Mouse (Mus musculus) intestine, embryonic 14.5 days (tissue): ENCODE measurements around the gene Fkbpl. TPM values are rescaled to one million over a fixed set of nuclear protein-coding genes. Genes with fewer than 3 reads are reported as not detected.

ENCODE experiments used
- ATAC-seq: fragments of 200-750 bp; cut with Nextera tagmentation; replicated peaks from 2 replicates; pipeline ENCODE4 v1.8.0; 2017; ENCODE audit warnings: low read depth, moderate number of reproducible peaks, moderate TSS enrichment, moderate library complexity; ENCODE audit not compliant: low FRiP score, low TSS enrichment
- DNase-seq: peaks from one replicate; pipeline ENCODE4 v3.0.0-alpha.2; 2018; ENCODE audit warnings: low spot score
- H3K27ac ChIP-seq: fragments of 300-500 bp; sonication (generic); 2 replicates; pipeline ENCODE4 v1.5.1; 2014; ENCODE audit warnings: low read depth, mild to moderate bottlenecking, control low read depth
- H3K27me3 ChIP-seq: fragments of 300-500 bp; sonication (generic); replicated peaks from 2 replicates; pipeline ENCODE4 v1.6.1; 2014; ENCODE audit warnings: low read length, control low read depth; ENCODE audit not compliant: control insufficient read depth, insufficient read depth
- H3K36me3 ChIP-seq: fragments of 300-500 bp; sonication (generic); 2 replicates; pipeline ENCODE4 v1.6.1; 2014; ENCODE audit warnings: low read length, control low read depth; ENCODE audit not compliant: control insufficient read depth, insufficient read depth
- H3K4me1 ChIP-seq: fragments of 300-500 bp; sonication (generic); replicated peaks from 2 replicates; pipeline ENCODE4 v1.6.1; 2014; ENCODE audit warnings: low read length, control low read depth, mixed read lengths; ENCODE audit not compliant: control insufficient read depth, insufficient read depth
- H3K4me2 ChIP-seq: fragments of 300-500 bp; sonication (generic); 2 replicates; pipeline ENCODE4 v1.6.1; 2014; ENCODE audit warnings: low read length
- H3K4me3 ChIP-seq: fragments of 300-500 bp; sonication (generic); 2 replicates; pipeline ENCODE4 v1.5.1; 2014; ENCODE audit warnings: low read depth, low read length, control low read depth, mixed read lengths
- H3K9ac ChIP-seq: fragments of 300-500 bp; sonication (generic); 2 replicates; pipeline ENCODE4 v1.6.1; 2014; ENCODE audit warnings: mild to moderate bottlenecking, low read length
- H3K9me3 ChIP-seq: fragments of 300-500 bp; sonication (generic); 2 replicates; pipeline ENCODE4 v1.6.1; 2016; ENCODE audit warnings: low read length, control low read depth; ENCODE audit not compliant: control insufficient read depth
- WGBS: fragments of 180-500 bp; shearing (Covaris S2); extraction: QIAGEN DNeasy Blood & Tissue Kit; methylation state at CpG from one replicate; pipeline ENCODE4 v1.1.7; 2014; 5-methylcytosine and 5-hydroxymethylcytosine counted together
- polyA plus RNA-seq: library from polyadenylated mRNA; unstranded; fragments of >200 nt; fragmentation: Nextera tagmentation; extraction: Ambion mirVana; gene quantifications from 2 replicates; pipeline ENCODE4 v1.2.1, GENCODE M21; 2014

The Fkbpl gene
- polyA plus RNA-seq, 1 experiment from 2014 or later = 10.8 TPM

DNA sequence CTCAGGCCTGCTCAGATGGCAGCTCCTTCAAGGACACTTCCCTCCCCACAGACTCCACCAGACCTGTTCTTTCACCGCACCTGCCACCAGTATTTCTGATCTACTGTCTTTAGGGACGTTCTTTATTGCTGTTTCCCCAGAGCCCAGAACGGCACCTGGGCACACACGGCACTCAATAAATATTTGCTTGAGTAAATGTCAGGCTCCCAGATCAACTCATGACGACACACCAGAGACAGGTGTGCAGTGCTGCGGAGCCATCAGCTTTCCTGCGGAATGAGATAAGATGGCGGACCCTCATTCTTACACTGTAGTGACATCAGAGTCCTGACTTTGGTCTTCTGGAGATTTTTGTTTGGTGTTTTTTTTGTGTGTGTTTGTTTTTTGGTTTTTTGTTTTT lies 23.6 kb upstream of the Fkbpl start:
- no peak overlapping the region for H3K27ac ChIP-seq
- WGBS = 80% methylated on average over 8 of the region's 8 CpGs

DNA sequence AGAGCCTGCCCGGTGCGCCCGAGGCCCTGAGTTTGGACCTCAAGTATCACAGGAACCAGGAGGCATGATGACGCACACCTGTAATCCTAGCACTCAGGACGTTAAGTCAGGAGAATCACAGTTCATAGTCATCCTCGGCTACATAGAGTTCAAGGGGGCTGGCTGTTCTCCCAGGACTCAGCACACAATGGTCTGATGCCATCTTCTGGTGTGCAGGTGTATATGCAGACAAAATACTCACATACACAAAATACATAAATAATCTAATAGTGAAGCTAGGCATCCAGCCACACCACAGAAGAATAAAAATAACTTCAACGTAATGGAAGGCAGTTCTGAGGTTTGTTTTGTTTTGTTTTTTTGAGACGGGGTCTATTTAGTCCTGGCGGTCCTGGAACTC lies 21.4 kb upstream of the Fkbpl start:
- Histone ChIP-seq H3K9ac (no peak overlapping the region), H3K36me3 (peaks cover 43% of the 10 kb centered on the region), H3K27ac (no peak overlapping the region), H3K4me2 (no peak overlapping the region), H3K27me3 (no peaks in the 10 kb centered on the region), H3K4me3 (no peak overlapping the region), H3K4me1 (peaks cover 8% of the 10 kb centered on the region), H3K9me3 (no peaks in the 10 kb centered on the region)
- ATAC-seq (no peak), DNase-seq (no peak)
- 81% methylated on average over 9 of the region's 9 CpGs for WGBS

More for the DNA sequence above, 23.6 kb upstream of the Fkbpl start:
- DNase-seq (no peak), ATAC-seq (no peak)
- no peaks in the 10 kb centered on the region for H3K9me3 ChIP-seq
- H3K4me2 ChIP-seq = no peak overlapping the region
- H3K4me3 ChIP-seq = no peak overlapping the region
- H3K27me3 ChIP-seq = no peaks in the 10 kb centered on the region
- peaks cover 55% of the 10 kb centered on the region for H3K36me3 ChIP-seq
- H3K4me1 ChIP-seq = peaks cover under 1% of the 10 kb centered on the region; the same call in 1 of the 2 replicates
- no peak overlapping the region for H3K9ac ChIP-seq

DNA sequence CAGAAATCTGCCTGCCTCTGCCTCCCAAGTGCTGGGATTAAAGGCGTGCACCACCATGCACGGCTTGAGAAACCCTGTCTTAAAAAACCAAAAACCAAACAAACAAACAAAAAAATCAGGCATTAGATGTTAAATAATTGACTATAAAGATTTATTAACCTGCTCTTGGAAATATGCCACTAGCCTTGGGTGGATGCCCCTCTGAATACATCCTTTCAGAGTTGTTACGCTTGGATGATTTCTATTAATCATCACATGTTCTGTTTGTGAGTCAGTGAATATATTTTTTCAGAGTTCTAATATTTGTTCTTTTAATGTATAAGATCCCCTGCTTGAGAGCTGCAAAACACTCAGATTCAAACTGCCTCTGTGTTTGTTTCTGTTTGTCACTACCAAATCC lies 19.6 kb upstream of the Fkbpl start:
- Histone ChIP-seq H3K9ac (no peak overlapping the region), H3K4me1 (peaks cover 25% of the 10 kb centered on the region), H3K27me3 (peaks cover 7% of the 10 kb centered on the region), H3K27ac (no peak overlapping the region), H3K4me3 (no peak overlapping the region), H3K9me3 (no peaks in the 10 kb centered on the region), H3K36me3 (peaks cover 35% of the 10 kb centered on the region), H3K4me2 (no peak overlapping the region)
- ATAC-seq (no peak), DNase-seq (no peak)
- WGBS = 87% methylated on average over 3 of the region's 3 CpGs

DNA sequence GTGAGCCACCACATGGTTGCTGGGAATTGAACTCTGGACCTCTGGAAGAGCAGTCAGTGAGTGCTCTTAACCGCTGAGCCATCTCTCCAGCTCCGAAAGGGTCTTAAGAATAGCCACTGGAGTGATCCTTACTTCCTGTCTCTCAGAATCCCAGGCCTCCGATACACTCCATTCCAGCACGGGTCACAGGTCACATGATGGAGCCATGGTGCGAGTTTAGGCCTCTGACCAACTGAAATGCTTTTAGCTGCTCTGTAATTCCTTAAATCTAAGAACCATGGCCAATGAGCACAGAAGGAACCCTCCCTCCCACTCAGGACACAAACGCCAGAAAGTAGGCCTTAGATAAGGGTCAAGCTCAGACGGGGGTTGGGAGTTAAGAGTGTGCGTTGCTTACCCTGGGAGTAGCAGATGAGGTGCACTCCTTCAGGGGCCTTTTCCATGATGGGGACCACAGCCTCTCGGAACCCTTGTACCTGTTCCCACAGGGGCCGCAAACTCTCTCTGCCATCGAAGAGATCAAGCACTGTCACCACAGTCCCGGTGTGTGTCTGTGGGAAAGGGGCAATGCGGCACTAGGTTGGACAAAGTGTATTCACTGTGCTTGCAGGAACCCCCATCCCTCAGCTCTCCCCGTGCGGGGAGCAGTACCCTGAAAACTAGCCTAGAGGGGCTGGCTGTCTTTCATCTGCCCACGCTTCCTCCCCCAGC lies 18.3 kb upstream of the Fkbpl start:
- peak overlapping the region; percentile 71 for H3K4me3 ChIP-seq
- peaks cover 27% of the 10 kb centered on the region for H3K36me3 ChIP-seq
- peak overlapping the region; percentile 51 for H3K9ac ChIP-seq
- peak overlapping the region; percentile 95 for H3K27ac ChIP-seq
- H3K9me3 ChIP-seq = no peaks in the 10 kb centered on the region
- ATAC-seq (no peak), DNase-seq (no peak)
- peak overlapping the region; percentile 76 for H3K4me2 ChIP-seq
- peaks cover 34% of the 10 kb centered on the region for H3K4me1 ChIP-seq
- WGBS = 51% methylated on average over 16 of the region's 16 CpGs
- peaks cover 20% of the 10 kb centered on the region for H3K27me3 ChIP-seq

DNA sequence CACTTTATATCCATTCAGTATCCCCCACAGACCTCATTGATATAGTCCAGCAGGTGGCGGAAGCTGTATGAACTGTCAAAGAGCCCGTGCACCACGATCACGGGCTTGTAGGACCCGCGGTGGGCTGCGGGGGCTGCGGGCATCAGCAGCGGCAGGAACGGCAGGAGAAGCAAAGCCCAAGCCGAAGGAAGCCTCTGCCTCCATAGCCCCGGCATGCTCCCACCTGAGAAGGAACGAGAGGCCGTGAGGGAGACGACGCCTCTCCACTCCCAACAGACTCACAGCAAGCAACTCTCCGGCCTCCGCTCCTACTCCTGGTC lies 17.8 kb upstream of the Fkbpl start:
- H3K36me3 ChIP-seq = peaks cover 25% of the 10 kb centered on the region
- H3K4me2 ChIP-seq = peak overlapping the region; percentile 76
- WGBS = under 1% methylated on average over 18 of the region's 18 CpGs
- H3K27ac ChIP-seq = peak overlapping the region; percentile 95
- H3K27me3 ChIP-seq = peaks cover 25% of the 10 kb centered on the region
- no peak for DNase-seq
- H3K9me3 ChIP-seq = no peaks in the 10 kb centered on the region
- peaks cover 39% of the 10 kb centered on the region for H3K4me1 ChIP-seq
- H3K9ac ChIP-seq = peak overlapping the region; percentile 51
- ATAC-seq = peak; percentile 43; the same call in 1 of the 2 replicates
- peak overlapping the region; percentile 71 for H3K4me3 ChIP-seq

DNA sequence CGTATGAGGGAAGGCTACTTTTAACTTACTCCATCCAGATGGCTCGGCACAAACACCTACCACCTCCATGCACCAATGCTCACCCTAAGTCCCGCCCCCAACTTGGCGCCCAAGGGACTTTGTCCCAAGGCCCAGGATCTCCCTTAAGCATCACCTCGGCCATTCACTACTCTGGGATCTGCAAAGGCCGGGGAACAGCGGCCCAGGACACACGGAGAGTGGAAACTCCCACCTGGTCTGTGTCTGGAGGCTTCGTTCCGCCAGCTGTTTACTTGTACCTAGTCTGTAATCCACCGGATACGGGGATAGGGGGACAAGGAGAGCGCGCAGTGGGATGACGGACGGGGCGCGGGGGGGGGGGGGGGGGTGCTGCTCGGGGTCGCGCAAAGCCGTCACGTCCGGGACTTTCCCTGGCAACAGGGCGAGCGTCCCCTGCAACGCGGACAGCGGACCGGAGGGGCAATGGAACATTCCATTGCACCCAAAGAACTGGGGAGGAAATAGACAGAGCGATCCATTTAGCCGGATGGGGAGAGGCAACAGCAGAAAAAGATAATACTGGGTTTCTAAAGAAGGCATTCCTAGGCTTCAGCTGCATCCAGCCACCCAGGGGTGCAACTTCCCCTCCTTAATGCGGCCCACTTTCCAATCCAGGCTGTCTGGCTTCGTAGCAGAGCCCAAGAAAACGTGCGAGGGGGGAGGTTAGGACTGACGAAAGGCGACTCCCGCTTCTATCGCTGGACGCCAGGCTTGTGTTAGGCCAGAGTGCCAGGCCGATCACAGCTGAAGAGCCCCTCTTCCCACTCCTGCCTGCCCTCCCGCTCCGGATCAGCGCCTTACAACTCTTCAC lies 17.2 kb upstream of the Fkbpl start:
- under 1% methylated on average over 41 of the region's 45 CpGs for WGBS

DNA sequence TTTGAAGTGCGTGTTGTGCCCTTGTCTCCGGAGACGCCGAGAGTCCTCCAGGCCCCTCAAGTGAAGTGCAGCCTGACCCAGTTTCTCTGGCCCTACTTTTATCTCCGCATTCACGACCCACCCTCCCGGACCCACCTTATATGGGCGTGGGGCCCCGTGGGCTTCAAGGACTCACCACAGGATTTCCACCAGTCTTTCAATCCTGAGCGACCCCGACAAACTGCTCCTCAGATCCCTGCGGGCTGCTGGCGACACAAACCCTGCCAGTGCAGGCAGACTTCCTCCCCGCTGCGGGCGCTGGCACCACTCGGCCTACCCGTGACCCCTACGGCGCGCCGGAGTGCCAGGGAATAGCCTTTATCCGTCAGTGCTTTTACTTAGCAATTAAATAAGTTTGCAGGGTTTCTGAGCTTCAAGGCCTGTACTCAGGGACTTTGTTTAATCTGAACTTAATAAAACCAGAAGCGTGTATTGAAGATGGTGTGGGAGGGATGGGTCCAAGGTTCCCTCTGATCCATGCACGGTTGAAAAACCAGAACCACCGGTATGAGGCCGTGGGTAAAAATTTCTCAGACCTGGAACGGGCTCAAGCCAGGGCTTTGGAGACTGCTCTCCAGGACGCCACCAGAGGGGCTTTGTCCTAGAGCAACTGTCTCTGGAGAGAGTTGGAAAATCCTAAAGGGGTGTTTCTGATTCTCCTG lies 16.5 kb upstream of the Fkbpl start, which contains the start of gene Ppt2:
Ppt2 (minus strand) TSS at position 568 of the 701 bp plus-strand sequence.
- Histone ChIP-seq H3K4me2 (peak within 1 kb of the TSS; percentile 76), H3K9ac (peak within 1 kb of the TSS; percentile 70), H3K27me3 (peaks cover 36% of the 10 kb centered on the region), H3K4me1 (peaks cover 45% of the 10 kb centered on the region), H3K27ac (peak within 1 kb of the TSS; percentile 95), H3K9me3 (no peaks in the 10 kb centered on the region), H3K36me3 (peaks cover 11% of the 10 kb centered on the region), H3K4me3 (peak within 1 kb of the TSS; percentile 71)
- peak; percentile 85 for DNase-seq
- 2% methylated on average over 29 of the region's 29 CpGs for WGBS
- 0 out of 2 replicates have a peak, but pooled peaks have one; percentile 12 for ATAC-seq

More for the DNA sequence above, 17.2 kb upstream of the Fkbpl start:
- DNase-seq (peak; percentile 93), ATAC-seq (peak; percentile 73)
- Histone ChIP-seq H3K27ac (peak overlapping the region; percentile 95), H3K9me3 (no peaks in the 10 kb centered on the region), H3K9ac (peak overlapping the region; percentile 70), H3K4me2 (peak overlapping the region; percentile 76), H3K36me3 (peaks cover 19% of the 10 kb centered on the region), H3K4me1 (peaks cover 45% of the 10 kb centered on the region), H3K27me3 (peaks cover 31% of the 10 kb centered on the region), H3K4me3 (peak overlapping the region; percentile 71)

DNA sequence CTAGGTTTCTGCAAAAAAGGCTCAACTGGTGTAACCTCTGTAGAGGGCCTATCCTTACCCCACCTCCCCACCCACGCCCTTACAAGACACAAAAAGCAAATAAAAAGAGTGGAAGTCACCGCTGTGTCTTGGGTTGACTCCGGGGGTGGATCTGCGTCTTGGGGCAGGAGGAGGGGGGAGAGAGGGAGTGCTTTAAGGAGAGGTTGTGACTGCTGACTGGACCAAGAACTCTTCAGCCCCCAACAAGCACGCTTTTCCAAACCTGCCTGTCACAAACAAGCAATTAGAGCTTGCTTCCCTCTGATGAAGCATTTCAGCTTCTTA lies 16.0 kb upstream of the Fkbpl start:
- Histone ChIP-seq H3K4me1 (peaks cover 45% of the 10 kb centered on the region), H3K9me3 (no peaks in the 10 kb centered on the region), H3K4me3 (peak overlapping the region; percentile 71), H3K9ac (peak overlapping the region; percentile 70), H3K27ac (peak overlapping the region; percentile 95), H3K36me3 (peaks cover 8% of the 10 kb centered on the region; the same call in 1 of the 2 replicates), H3K4me2 (peak overlapping the region; percentile 76), H3K27me3 (peaks cover 36% of the 10 kb centered on the region)
- DNase-seq (no peak), ATAC-seq (no peak)
- 26% methylated on average over 5 of the region's 5 CpGs for WGBS
